Mouse (Mus musculus): ENCODE measurements around the gene Dram1.

DNA sequence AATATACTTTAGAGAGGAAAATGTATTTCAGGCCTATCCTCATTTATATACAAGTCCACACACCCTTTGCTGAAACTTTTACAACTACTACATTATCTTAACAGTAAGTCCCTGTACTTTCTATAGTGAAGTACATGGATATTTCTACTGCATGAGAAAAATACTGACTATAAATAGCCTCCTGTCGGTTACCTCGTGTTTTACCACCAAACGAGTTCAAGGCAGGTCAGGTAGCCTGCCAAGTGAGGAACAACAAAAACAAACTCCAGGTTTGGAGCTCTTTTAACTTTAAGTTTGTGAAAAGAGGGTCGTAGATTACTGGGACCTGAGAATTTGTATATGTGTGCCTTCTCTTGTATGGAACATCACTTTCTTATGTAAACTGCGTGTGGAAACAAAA, 5.2 kb upstream of the Dram1 start:
- no peak for TF ChIP-seq CTCF (IDR thresholded peaks at IDR 0.05; ENCODE audit: low read depth)
- TF ChIP-seq EP300 (IDR thresholded peaks at IDR 0.05; ENCODE audit: low read depth), result no peak

All from liver, postnatal 0 days (tissue).